Mouse (Mus musculus): Measurements from ENCODE around the gene Acnat2. TPM values are rescaled to one million over a fixed set of nuclear protein-coding genes. Genes with fewer than 3 reads are reported as not detected.

Gene Acnat2
- polyA plus RNA-seq (2012; fragmentation: generic; extraction: Trizol): not detected

GRCm38 (mm10) chr4:49407957-49408356 is at the start of gene Acnat2:
Acnat2 (minus strand) TSS chr4:49408151.

Other genes starting within 250 kb of the Acnat2 start
- gene Acnat1, start 65.8 kb upstream of the Acnat2 start, polyA plus RNA-seq (2012; fragmentation: generic; extraction: Trizol): not detected
- not detected for gene Baat, start 98.4 kb upstream of the Acnat2 start, polyA plus RNA-seq (2012; fragmentation: generic; extraction: Trizol)
- gene Mrpl50, start 112.9 kb upstream of the Acnat2 start, polyA plus RNA-seq (2012; fragmentation: generic; extraction: Trizol): 10 to 100 TPM in 1 of 2 experiments, 1 to 10 TPM in 1; 2.9 to 11.0 TPM
- gene Zfp189, start 113.0 kb upstream of the Acnat2 start, polyA plus RNA-seq (2012; fragmentation: generic; extraction: Trizol): 1 to 10 TPM in 1 of 2 experiments, under 1 TPM in 1; 0.08 to 1.3 TPM
- gene Aldob, start 141.4 kb upstream of the Acnat2 start, polyA plus RNA-seq (2012; fragmentation: generic; extraction: Trizol): under 1 TPM in 1 of 2 experiments, not detected in 1; 0.12 TPM
- gene Tmem246, start 189.7 kb upstream of the Acnat2 start, polyA plus RNA-seq (2012; fragmentation: generic; extraction: Trizol): under 1 TPM; 0.04 to 0.17 TPM
- 10 to 100 TPM in 1 of 2 experiments, 1 to 10 TPM in 1; 1.9 to 15.2 TPM for gene Rnf20, start 223.9 kb upstream of the Acnat2 start, polyA plus RNA-seq (2012; fragmentation: generic; extraction: Trizol)

Measured in C3H10T1/2 (cell line).